Mouse (Mus musculus) lung, postnatal 36 days (tissue): ENCODE measurements around the gene Plscr5.
"Not testable (repeated sequence)": the region's sequence is repeated elsewhere in the genome, so short reads cannot be mapped to it uniquely, and the experiment has no call there.

Source experiments
- DNase-seq: peaks from one replicate; pipeline ENCODE4 v3.0.0; 2022; ENCODE audit warnings: mixed read lengths

Plscr5 gene

DNA sequence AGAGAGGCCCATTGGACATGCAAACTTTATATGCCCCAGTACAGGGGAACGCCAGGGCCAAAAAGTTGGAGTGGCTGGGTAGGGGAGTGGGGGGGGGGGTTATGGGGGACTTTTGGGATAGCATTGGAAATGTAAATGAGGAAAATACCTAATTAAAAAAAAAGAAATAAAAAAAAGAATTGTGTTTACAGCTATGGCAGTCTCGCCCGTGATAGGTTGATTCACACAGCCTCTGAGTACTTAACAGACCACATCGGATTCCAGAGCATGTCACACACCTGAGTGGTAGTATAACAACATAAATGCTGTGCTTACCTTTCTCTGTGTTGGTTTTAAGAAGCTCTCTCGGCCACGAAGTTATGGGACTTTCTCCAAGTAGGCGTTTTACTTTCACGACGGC, at the start of gene Plscr5:
Plscr5 (plus strand) TSS at position 301 of the 400 bp plus-strand sequence.
- not testable (repeated sequence) for DNase-seq

DNA sequence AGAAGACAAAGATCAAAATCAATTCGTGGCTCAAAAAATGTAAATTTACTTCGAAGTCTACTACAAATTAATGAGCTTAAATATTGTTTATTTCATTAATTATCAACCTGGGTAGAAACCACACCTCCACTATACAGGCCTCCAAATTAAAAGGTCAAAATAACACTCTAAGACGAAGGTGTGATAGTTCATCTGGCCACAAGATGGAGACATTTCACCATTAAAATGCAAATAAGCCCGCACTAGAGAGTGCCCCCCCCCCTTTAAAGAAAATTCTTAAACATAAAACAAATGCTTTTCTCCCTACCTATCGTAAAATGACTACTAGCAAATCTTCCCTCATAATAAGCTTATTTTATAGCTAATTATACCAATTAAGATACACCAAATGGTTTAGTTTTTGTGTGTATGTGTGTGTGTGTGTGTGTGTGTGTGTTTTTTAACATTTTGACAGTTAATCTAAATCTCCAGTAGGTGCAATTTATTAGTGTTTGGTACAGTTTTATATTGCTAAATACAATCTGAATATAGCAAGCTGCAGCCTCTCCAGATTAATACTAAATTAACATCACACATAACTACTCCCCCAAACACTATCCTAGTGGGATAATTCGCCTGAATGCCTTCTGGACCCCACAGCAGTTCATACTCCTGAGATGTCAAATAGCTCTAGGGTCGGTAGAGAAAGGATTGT, 45.0 kb upstream of the Plscr5 start:
- peak; percentile 60 for DNase-seq

GRCm38 (mm10) chr9:92162213-92162612, 30.5 kb upstream of the Plscr5 start:
- no peak for DNase-seq

DNA sequence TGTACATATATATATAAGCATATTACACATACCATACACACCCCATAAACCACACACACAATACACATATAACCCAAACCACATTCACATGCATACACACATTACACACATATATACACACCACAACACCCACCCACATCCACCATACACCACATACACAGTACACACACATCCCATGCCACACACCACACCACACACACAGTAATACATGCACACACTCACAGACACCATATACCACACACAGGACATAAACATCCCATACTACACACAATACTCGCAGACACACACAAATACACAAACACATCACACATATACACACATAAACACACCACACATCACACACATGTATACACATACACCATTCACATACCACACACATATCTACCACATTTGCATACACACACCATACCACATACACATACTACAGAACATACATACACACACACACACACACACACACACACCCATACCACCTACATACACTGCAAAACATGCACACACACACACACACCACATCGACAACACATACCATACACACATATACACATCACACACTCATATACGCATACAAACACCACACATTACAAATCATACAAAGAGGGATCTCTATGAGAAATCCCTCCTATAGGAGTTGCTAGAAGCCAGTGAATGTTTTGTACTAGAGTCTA, 19.3 kb upstream of the Plscr5 start:
- DNase-seq, result no peak

- DNase-seq, result peak; percentile 24
These were observed 18.3 kb upstream of the Plscr5 start for GRCm38 (mm10) chr9:92174176-92175075.

DNA sequence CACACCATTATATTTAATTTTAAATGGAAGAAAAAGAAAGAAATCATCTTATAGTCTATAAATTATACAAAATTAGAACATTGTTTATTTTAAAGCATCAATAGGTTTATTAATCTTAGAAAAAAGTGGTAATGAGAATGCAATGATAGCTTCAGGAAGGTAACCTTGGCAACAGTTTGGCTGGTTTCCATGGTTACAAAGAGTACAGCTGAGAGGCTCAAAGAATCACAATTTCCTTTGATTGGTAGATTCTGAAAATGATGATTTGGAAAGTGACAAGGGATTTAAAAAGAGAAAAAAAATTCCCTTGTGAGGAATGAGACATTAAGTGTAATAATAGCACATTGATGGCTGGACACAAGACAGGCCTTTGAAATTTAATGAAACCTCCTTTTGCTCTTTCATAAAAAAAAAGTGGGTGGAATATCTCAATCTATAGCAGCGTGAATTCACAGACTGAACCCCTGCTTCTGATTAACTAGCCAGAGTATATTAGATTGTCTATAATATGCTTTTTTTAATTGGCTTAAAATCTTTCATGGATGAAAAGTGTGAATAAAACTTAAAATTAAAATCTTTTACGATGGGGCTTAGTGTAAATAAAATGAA, 13.8 kb upstream of the Plscr5 start:
- DNase-seq, result no peak

DNA sequence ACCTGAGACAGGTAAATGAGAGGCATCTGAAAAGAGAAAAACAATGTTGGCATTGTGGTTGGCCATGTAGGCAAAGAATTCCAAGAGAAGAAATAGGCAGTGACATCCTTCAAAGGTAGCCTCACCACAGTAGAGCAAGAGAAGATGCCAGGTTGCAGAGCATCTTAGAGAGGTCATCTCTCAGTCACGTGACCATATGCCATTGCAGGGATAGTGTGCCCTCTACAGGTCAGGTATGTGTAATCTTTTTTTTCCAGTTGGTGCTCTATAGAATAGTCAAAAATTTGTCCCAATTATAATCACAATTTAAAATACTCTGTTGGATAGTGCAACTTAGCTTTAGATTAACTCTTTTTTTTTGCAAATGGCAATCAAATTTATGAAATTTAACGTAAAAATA, 1.4 kb upstream of the Plscr5 start:
- no peak for DNase-seq

- no peak for DNase-seq
These were observed 5.7 kb downstream of the Plscr5 start for GRCm38 (mm10) chr9:92198408-92198807.

DNA sequence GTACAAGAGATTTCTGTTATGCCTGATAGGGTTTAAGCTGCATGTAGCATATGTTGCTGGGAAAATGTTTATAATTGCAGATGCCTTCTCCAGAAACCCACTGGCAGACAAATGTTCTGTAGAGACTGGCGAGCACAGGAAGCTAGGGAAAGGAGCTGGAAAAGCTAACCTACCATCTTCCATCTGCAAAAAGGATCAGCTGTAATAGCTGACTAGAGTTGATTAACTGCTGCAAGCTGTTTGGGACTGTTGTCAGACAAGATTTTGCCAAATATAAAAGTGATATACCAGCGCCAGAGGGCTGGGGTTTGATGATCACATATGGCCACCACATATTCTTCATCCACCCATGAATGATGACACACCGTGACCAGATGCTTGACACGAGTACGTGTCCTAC, 6.8 kb downstream of the Plscr5 start:
- DNase-seq, result no peak

- DNase-seq, result no peak
These were observed 11.7 kb downstream of the Plscr5 start for GRCm38 (mm10) chr9:92204397-92204796.

DNA sequence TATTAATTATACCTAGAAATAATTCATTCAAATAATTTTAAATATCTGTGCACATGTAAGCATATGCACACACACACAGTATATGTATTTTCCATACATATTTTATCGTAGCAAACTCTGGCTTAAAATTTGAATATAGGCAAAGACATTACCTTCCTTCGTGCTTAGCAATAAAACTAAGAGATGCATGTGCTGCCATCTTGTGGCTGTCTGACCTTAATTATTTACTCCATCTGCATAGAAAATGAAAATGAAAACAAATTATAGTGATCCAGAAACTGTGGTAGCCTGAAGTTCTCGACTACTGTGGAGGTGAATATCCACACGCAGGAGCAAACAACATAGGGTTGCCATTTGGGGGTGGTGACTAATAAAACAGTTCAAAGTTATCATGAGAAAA, 14.6 kb downstream of the Plscr5 start:
- peak; percentile 91 for DNase-seq

- DNase-seq, result peak; percentile 18
These were observed 15.0 kb downstream of the Plscr5 start for GRCm38 (mm10) chr9:92207757-92208156.

GRCm38 (mm10) chr9:92209850-92210249, 17.1 kb downstream of the Plscr5 start:
- no peak for DNase-seq

- peak; percentile 52 for DNase-seq
These were observed 17.7 kb downstream of the Plscr5 start for GRCm38 (mm10) chr9:92210386-92210967.

DNA sequence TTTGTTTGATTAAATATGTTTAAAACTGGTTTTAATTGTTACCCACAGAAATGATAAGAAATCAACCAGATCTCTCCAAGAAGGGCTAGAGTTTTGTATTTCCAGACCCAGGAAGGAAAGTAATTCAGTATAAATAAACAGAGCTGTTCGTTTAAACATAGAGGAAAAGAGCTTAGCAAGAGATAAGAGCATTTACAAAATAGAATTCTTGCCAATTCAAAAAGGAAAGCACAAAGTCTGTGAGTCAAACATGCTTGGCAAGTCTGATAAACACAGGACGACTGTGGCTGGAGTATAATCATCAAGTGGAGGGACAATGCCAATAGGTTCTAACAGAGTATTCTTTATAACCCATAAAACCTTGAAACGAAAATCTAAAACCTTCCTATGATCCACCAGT, 18.3 kb downstream of the Plscr5 start:
- DNase-seq, result peak; percentile 60

- peak; percentile 16 for DNase-seq
These were observed 24.7 kb downstream of the Plscr5 start for GRCm38 (mm10) chr9:92217484-92217883.

DNA sequence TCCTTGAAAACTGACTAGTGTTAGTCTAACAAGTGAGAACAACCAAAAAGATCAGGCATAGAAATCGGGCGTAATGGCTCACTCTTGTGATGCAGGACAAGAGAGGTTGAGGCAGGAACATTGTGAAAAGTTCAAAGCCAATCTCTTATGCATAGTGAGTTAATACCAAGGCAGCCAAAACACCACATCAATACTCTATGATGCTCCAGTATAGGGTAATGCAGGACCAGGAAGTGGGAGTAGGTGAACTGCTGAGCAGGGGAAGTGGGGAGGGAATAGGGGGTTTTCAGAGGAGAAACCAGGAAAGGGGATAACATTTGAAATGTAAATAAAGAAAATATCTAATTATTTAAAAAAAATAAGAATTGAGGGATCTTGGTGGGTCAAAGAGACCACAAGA, 25.2 kb downstream of the Plscr5 start:
- DNase-seq, result no peak

GRCm38 (mm10) chr9:92220151-92220550, 27.4 kb downstream of the Plscr5 start:
- no peak for DNase-seq

DNA sequence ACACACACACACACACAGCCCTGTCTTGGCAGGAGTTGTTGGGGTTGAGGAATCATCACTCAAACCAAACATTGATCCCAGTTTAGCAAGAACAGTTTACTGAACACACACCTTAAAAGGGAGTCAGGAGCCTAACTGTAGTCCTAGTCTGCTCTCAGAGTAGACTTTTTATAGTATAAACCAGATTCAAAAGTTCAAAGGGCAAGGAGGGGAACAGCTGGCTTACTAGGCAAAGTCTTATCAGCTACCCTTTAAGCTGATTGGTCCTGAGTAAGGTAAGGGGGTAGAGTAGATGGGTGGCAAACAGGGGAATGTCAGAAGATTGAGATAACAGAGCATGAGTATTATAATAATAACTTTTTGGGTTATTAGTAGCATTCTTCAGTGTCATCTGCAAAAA, 28.7 kb downstream of the Plscr5 start:
- DNase-seq, result no peak

DNA sequence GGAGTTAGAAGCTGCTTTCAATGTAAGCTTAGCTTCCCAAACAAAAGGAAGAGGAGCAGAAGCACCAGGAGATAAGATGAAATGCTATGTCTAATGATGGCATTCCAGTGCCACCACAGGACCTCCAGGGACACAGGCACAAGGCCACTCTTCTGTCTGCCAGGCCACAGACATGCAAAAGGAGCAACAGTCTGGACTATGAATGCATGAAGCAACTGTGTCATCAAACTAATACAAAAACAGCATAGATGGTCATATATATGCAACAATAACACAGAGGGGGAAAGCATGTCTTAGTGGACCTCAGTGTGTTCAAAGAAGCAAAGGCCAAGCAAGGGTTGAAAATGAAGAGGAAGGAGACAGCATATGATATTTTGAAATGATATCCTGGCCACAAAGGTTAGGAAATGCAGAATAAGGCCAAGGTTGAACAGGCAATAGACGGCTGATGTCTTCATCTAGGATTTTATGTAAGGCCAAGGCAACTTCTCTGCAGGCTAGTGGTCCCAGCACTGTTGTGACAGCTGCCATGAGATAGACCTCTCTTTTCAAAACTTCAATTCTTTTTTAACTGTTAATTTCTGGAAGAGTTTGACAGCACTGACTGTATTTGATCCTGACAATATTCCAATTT, 32.0 kb downstream of the Plscr5 start:
- peak; percentile 22 for DNase-seq

GRCm38 (mm10) chr9:92226127-92226655, 33.5 kb downstream of the Plscr5 start:
- DNase-seq, result peak; percentile 7

DNA sequence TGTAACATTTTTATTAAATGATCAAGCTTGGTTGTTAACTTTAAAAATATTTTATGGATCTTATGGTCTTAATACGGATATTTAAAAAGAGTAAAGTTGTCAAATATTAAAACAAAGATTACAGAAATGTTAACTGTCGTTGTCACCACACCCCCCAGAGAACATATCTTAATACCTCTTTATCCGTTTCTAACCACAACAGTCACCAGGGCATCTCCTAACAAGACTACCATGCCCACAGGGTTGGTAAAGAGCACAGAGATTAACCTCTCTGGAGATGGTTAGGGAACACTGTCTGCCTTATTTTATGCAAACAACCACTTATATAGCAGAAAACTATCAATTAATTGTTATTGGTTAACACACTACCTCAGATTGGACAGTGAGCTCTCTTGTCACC, 34.1 kb downstream of the Plscr5 start:
- DNase-seq, result no peak
